Mouse (Mus musculus) bone marrow macrophage, adult 2 months (primary cell): ENCODE data around the gene Ctla4. TPM values are rescaled to one million over a fixed set of nuclear protein-coding genes. Genes with fewer than 3 reads are reported as not detected.
A peak's percentile ranks its signal among the peaks of the same experiment; 100 is the strongest.

Experiments
- H3K27ac ChIP-seq: 2 replicates; pipeline ENCODE4 v1.5.1; 2012; ENCODE audit warnings: low read depth, low read length; ENCODE audit not compliant: insufficient read depth
- H3K4me1 ChIP-seq: 2 replicates; pipeline ENCODE4 v1.6.1; 2012; ENCODE audit warnings: low read length; ENCODE audit not compliant: control insufficient read depth, insufficient read depth
- H3K4me3 ChIP-seq: 2 replicates; pipeline ENCODE4 v1.5.1; 2012; ENCODE audit warnings: mild to moderate bottlenecking, low read length, moderate library complexity; ENCODE audit not compliant: insufficient read depth
- CTCF ChIP-seq: IDR thresholded peaks from 2 replicates; pipeline ENCODE4 v1.5.1; 2012; ENCODE audit warnings: low read depth, mild to moderate bottlenecking, low read length, moderate library complexity
- POLR2A ChIP-seq: IDR thresholded peaks from 2 replicates; pipeline ENCODE4 v1.6.1; 2012; ENCODE audit warnings: mild to moderate bottlenecking, low read depth, low read length, borderline replicate concordance
- polyA plus RNA-seq: library from polyadenylated mRNA; stranded (reverse); fragments of >200 nt; gene quantifications from 2 replicates; pipeline ENCODE4 v1.2.4, GENCODE M21; 2012; ENCODE audit not compliant: missing spikeins, insufficient read depth, insufficient read length

Gene Ctla4
- polyA plus RNA-seq, 1 experiment: not detected

DNA sequence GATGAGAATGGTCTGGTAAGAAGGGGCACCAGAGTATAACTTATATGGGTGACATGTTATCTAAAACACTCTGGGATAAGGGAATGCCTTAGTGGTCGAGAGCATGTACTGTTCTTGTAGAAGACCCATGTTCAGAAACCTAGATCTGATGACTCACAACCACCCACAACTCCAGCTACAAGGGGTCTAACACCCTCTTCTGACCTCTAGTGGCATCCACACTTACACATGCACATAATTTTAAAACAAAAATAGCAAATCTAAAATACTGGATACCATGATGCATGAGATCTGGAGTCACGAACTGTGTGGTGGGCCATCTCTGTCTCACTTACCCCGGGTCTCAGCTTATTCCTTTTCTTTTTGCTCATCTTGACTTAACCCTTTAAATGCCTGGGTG lies 53.2 kb downstream of the Ctla4 start:
- no peak overlapping the region for H3K4me3 ChIP-seq
- peak overlapping the region; percentile 98 for H3K27ac ChIP-seq

DNA sequence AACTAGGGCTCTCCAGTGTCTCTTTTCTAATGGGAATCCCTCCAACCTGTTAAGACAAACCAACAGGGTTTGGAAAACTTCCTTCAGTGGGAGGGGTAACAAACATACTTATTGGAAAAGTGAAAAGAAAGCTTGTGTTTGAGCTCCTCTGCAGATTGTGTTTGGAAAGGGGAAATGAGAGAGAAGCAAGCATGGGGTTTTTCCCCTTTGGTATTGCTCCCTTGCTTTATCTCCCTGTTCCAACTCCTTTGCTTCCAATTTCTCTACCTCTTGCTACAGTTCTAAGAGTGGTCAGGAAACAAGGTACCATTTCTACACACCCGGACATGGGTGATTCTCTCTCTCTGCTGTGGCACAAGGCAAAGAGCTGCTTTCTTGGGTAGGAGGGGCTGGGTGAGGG lies 53.8 kb downstream of the Ctla4 start:
- H3K27ac ChIP-seq: peak overlapping the region; percentile 98
- H3K4me3 ChIP-seq: no peak overlapping the region
- TF ChIP-seq POLR2A (no peak), CTCF (no peak)
- peaks cover 62% of the 10 kb centered on the region for H3K4me1 ChIP-seq

More for the DNA sequence above, 53.2 kb downstream of the Ctla4 start:
- no peak for TF ChIP-seq POLR2A
- TF ChIP-seq CTCF: no peak
- H3K4me1 ChIP-seq: peaks cover 60% of the 10 kb centered on the region

DNA sequence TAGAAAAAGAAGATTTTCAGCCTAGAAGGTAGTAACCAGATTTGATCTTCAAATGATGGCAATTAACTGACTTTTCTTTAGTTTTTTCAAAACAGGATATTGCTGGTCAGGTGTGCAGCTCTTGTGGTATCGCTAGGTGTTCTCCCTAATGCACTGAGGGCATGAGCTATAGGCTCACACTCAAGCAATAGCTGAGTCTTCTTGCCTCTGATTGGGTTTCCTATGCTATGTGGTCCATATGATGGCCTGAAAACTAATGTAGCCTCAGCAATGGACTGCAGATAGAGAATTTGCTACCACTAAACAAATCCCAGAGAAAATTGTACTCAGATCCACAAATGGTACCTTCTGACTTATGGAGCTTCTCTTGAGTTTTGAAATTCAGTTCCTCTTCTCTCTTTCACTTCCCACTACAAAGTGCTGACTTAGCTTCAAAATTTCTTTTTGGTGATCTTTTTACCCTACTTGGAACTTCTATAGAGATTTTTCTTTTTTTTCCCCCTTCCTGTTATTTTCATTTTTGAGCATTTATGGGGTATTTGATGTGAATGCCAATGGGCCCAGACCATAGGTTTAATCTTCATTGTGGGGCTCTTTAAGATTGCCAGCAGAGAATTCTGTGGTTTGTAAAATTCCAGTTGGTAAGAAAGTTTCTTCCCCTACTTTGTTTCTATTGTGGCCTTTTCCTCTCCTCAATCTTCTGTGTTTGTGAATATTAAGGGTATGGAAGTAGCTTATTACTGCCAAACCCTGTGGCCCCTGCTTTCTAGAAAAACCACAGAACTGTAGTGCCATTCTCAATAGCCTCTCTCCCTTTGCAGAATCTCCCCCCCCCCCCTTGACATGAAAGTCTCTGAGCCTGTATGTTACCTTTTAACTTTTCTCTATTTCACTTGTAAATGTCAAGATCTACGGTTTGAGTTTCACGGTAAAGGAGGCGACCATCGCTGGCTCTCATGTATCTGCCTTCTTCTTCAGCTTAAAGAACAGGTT lies 54.6 kb downstream of the Ctla4 start:
- Histone ChIP-seq H3K4me1 (peaks cover 66% of the 10 kb centered on the region), H3K4me3 (no peak overlapping the region), H3K27ac (peak overlapping the region; percentile 100)
- TF ChIP-seq POLR2A: no peak
- TF ChIP-seq CTCF: no peak

DNA sequence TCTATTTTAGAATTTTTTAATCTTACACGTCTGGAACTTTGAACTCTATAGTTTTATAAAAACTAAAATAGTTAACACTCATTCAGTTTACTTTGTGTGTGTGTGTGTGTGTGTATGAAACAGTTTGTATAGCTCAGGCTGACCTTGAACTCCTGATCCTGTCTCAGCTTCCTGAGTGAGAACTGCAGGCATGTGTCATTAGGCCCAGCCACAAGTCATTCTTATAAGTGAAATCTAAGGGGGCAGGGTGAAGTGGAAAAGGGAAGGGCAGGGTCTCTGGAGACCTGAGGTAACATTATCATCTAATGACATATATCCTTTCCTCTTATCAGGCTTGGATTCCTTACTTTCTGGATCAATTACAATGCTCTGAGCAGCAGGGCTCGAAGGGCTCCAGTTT lies 56.1 kb downstream of the Ctla4 start:
- Histone ChIP-seq H3K4me3 (no peak overlapping the region), H3K27ac (peak overlapping the region; percentile 64), H3K4me1 (peaks cover 55% of the 10 kb centered on the region)
- TF ChIP-seq CTCF (no peak), POLR2A (no peak)

DNA sequence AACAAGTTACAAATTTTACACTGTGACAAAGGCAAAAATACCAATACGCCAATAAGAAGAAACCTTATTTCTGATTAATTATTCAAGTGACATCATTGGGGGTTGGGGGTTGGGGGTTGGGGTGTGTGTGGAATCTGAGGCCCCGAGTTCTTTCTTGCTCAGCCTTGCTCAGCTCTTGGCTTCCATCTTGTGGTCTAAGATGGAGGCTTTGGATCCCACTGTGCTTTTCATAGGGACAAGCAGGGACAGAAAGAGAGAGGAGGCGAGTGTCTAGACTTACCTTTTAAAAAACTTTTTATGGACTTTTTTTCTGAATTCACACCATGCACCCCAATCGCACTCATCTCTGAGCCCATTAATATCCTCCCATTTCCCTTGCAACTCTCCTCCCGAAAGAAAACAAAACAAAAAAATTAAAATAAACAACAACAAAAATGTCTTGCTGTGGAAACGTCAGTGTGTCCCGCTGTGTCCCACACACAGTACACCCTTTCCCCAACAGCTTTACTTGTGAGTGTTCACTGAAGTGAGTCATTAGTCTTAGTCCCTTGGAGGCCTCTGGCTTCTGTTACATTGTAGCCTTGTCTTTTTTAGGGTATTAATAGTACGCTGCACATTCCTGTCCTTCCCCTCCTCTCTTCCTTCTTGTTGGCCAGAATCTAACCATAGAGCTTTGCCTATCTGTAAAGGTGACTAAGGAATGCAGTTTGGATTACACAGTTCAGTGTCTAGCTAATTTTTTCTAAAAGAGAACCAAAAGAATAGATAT lies 59.0 kb downstream of the Ctla4 start:
- Histone ChIP-seq H3K4me3 (no peak overlapping the region), H3K27ac (no peak overlapping the region), H3K4me1 (peaks cover 32% of the 10 kb centered on the region)
- TF ChIP-seq CTCF (no peak), POLR2A (no peak)

DNA sequence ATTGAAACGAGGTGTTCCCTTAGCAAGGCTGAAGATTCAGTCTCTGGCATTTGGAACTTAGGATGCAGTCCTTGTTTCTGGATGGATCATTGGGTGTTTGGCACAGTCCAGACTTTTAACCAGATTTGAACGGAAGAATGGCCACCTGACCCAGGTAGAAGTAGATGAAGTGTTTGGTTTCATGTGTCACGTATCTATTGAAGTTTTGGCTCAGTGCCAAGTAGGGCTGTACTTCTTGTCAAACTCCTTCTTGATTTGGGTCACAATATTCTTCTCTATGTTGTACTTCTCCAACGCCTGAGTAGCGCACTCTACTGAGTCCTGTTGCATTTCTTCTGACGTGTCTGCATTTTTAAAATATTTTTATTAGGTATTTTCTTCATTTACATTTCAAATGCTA lies 61.3 kb downstream of the Ctla4 start:
- H3K27ac ChIP-seq: no peak overlapping the region
- TF ChIP-seq CTCF: no peak
- no peak for TF ChIP-seq POLR2A
- H3K4me3 ChIP-seq: no peak overlapping the region
- H3K4me1 ChIP-seq: peaks cover 16% of the 10 kb centered on the region

DNA sequence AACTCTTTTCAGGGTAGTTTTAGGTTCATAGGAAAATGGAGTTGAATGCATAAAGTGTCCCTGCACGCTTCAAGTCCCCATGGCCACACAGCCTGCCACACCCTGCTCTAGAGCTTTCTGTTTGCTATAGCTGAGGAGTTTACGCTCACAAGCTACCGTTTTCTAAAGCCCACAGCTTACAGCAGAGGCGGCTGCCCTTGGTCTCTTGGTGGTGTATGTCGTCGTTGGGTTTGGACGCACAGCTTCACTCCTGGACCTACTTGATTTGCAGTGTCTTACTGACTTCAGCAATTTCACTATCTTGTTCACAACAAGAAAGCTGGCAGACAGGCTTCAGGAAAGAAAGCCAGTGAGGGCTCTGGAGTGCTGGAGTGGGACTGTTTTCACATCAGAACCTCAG lies 66.2 kb downstream of the Ctla4 start:
- TF ChIP-seq CTCF (no peak), POLR2A (no peak)
- no peak overlapping the region for H3K4me3 ChIP-seq
- H3K27ac ChIP-seq: no peak overlapping the region
- peaks cover 11% of the 10 kb centered on the region for H3K4me1 ChIP-seq

DNA sequence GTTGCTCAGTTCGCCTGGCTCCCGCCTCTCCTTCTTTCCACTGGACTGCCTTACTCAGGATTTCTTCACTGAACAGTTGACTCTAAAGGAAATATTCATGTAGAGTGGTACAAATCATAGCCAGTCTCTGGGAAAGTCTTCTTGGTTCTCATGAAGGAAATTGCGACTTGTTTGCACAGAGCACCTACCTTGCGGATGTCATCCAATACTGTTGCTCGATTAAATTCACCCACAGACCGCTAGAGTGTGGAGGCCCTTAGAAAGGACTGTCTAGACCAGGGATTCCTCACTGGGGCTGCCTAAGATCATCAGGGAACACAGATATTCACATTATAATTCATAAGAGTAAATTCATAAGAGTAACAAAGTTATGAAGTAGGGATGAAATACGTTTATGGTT lies 66.9 kb downstream of the Ctla4 start:
- Histone ChIP-seq H3K4me1 (peaks cover 11% of the 10 kb centered on the region), H3K4me3 (no peak overlapping the region), H3K27ac (no peak overlapping the region)
- TF ChIP-seq CTCF (no peak), POLR2A (no peak)

DNA sequence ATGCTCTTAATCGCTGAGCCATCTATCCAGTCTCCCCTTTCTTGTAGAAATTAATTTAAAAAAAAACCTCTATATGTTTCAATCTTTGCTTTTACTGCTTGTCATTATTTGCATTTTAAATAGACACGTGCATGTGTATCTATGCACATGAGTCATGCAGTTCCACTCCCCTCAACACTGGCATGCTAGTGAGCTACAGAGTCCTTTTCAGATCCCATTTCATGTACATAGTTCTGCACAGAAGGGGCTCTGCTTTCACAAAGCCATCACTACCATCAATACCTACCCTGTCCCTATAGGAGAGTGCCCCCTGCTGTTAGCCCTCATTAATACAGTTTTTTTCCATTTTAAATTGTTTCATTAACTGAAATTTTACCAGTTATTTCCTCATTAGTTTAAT lies 68.0 kb downstream of the Ctla4 start:
- peaks cover 11% of the 10 kb centered on the region for H3K4me1 ChIP-seq
- no peak overlapping the region for H3K4me3 ChIP-seq
- no peak overlapping the region for H3K27ac ChIP-seq
- TF ChIP-seq CTCF: no peak

DNA sequence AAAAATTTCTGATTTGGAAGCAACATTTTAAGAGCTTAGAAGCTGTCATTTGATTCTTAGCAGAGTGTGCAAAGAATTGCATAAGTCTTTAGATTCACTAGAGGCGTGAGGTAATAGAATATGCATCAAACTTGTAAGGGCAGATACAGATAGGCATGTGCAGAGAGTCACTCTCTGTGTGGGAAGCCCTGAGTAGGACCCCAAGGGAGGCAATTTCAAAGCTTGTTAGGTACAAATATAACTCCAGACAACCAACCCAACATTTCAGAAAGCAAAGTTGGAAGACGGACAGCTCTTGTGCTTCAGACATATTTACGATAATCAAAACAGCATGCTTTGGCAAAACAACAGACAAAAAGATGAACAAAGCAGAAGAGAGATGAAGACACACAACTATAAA lies 68.4 kb downstream of the Ctla4 start:
- peaks cover 16% of the 10 kb centered on the region for H3K4me1 ChIP-seq
- TF ChIP-seq POLR2A (no peak), CTCF (no peak)

More for the DNA sequence above, 68.4 kb downstream of the Ctla4 start:
- Histone ChIP-seq H3K4me3 (no peak overlapping the region), H3K27ac (no peak overlapping the region)
